Mouse (Mus musculus) olfactory bulb, adult 2 months (tissue): ENCODE results near the gene Stmn1. TPM values are rescaled to one million over a fixed set of nuclear protein-coding genes. Genes with fewer than 3 reads are reported as not detected.
"Not testable (repeated sequence)": the region's sequence is repeated elsewhere in the genome, so short reads cannot be mapped to it uniquely, and the experiment has no call there.

Source experiments
- H3K27ac ChIP-seq: fragments of 200-500 bp; 2 replicates; pipeline ENCODE4 v1.5.1; 2012; ENCODE audit warnings: low read depth, low read length; ENCODE audit not compliant: insufficient read depth
- H3K4me1 ChIP-seq: fragments of 200-500 bp; 2 replicates; pipeline ENCODE4 v1.6.1; 2012; ENCODE audit warnings: low read length; ENCODE audit not compliant: control insufficient read depth, insufficient read depth
- H3K4me3 ChIP-seq: fragments of 200-500 bp; 2 replicates; pipeline ENCODE4 v1.5.1; 2012; ENCODE audit warnings: mild to moderate bottlenecking, low read depth, low read length, moderate library complexity; ENCODE audit not compliant: insufficient read depth
- CTCF ChIP-seq: fragments of 200-500 bp; IDR thresholded peaks from 2 replicates; pipeline ENCODE4 v1.5.1; 2012; ENCODE audit warnings: low read depth, mild to moderate bottlenecking, low read length, moderate library complexity; ENCODE audit not compliant: insufficient read depth
- POLR2A ChIP-seq: fragments of 200-500 bp; IDR thresholded peaks from 2 replicates; pipeline ENCODE4 v1.6.1; 2012; ENCODE audit warnings: mild to moderate bottlenecking, low read depth, low read length, moderate library complexity; ENCODE audit not compliant: insufficient read depth
- WGBS: fragments of 180-500 bp; shearing (Covaris S2); methylation state at CpG from one replicate; pipeline ENCODE4 v1.1.7; 2018; 5-methylcytosine and 5-hydroxymethylcytosine counted together
- polyA plus RNA-seq: library from polyadenylated mRNA; stranded (reverse); fragments of >200 nt; gene quantifications from 2 replicates; pipeline ENCODE4 v1.2.4, GENCODE M21; 2012; ENCODE audit warnings: low replicate concordance; ENCODE audit not compliant: missing spikeins, insufficient read depth, insufficient read length

The Stmn1 gene
- polyA plus RNA-seq, 1 experiment = 402 TPM

- Histone ChIP-seq H3K27ac (no peak overlapping the region), H3K4me3 (no peak overlapping the region), H3K4me1 (peaks cover 11% of the 10 kb centered on the region)
- 86% methylated on average over 11 of the region's 11 CpGs for WGBS
- TF ChIP-seq CTCF = no peak
- no peak for TF ChIP-seq POLR2A
Measured at GRCm38 (mm10) chr4:134489986-134490665, 22.0 kb downstream of the Stmn1 start.

GRCm38 (mm10) chr4:134491716-134492115 is 23.6 kb downstream of the Stmn1 start:
- Histone ChIP-seq H3K4me1 (peaks cover 23% of the 10 kb centered on the region), H3K4me3 (no peak overlapping the region), H3K27ac (no peak overlapping the region)
- 67% methylated on average over 6 of the region's 6 CpGs for WGBS
- TF ChIP-seq CTCF = no peak
- TF ChIP-seq POLR2A = no peak

GRCm38 (mm10) chr4:134494161-134494560 is 26.0 kb downstream of the Stmn1 start:
- not testable (repeated sequence) for H3K27ac ChIP-seq, H3K4me3 ChIP-seq
- 97% methylated on average over 6 of the region's 6 CpGs for WGBS
- peaks cover 36% of the 10 kb centered on the region for H3K4me1 ChIP-seq

GRCm38 (mm10) chr4:134494780-134495545 is 26.8 kb downstream of the Stmn1 start:
- peaks cover 36% of the 10 kb centered on the region for H3K4me1 ChIP-seq
- TF ChIP-seq POLR2A = no peak
- no peak for TF ChIP-seq CTCF
- H3K27ac ChIP-seq = 0 out of 2 replicates have a peak overlapping the region, but pooled peaks have one; percentile 2
- no peak overlapping the region for H3K4me3 ChIP-seq
- WGBS = 71% methylated on average over 16 of the region's 16 CpGs

- Histone ChIP-seq H3K4me1 (peaks cover 38% of the 10 kb centered on the region), H3K27ac (peak overlapping the region; percentile 36; the same call in 1 of the 2 replicates), H3K4me3 (no peak overlapping the region)
- WGBS = 70% methylated on average over 5 of the region's 5 CpGs
- TF ChIP-seq CTCF (no peak), POLR2A (no peak)
Measured at GRCm38 (mm10) chr4:134495546-134495923, 27.4 kb downstream of the Stmn1 start.

- Histone ChIP-seq H3K4me3 (peak within 1 kb of the TSS; percentile 54), H3K27ac (peak within 1 kb of the TSS; percentile 64), H3K4me1 (peaks cover 38% of the 10 kb centered on the region)
- WGBS = 7% methylated on average over 35 of the region's 35 CpGs
- no peak for TF ChIP-seq CTCF
- TF ChIP-seq POLR2A = no peak
Measured at GRCm38 (mm10) chr4:134496595-134497210, 28.6 kb downstream of the Stmn1 start, which contains the start of gene Paqr7. Paqr7 (plus strand) TSS chr4:134496697.

GRCm38 (mm10) chr4:134497223-134497622 is 29.1 kb downstream of the Stmn1 start:
- 4% methylated on average over 6 of the region's 6 CpGs for WGBS
- no peak for TF ChIP-seq POLR2A
- Histone ChIP-seq H3K4me3 (peak overlapping the region; percentile 54), H3K27ac (peak overlapping the region; percentile 64), H3K4me1 (peaks cover 36% of the 10 kb centered on the region)

GRCm38 (mm10) chr4:134497986-134498731 is 30.0 kb downstream of the Stmn1 start:
- TF ChIP-seq POLR2A = no peak
- no peak for TF ChIP-seq CTCF
- peak overlapping the region; percentile 64 for H3K27ac ChIP-seq
- 56% methylated on average over 12 of the region's 12 CpGs for WGBS
- peak overlapping the region; percentile 54; the same call in 1 of the 2 replicates for H3K4me3 ChIP-seq
- peaks cover 36% of the 10 kb centered on the region for H3K4me1 ChIP-seq

GRCm38 (mm10) chr4:134498983-134499382 is 30.9 kb downstream of the Stmn1 start:
- not testable (repeated sequence) for H3K4me3 ChIP-seq, H3K27ac ChIP-seq
- peaks cover 36% of the 10 kb centered on the region for H3K4me1 ChIP-seq
- 78% methylated on average over 6 of the region's 6 CpGs for WGBS
